Mouse (Mus musculus): ENCODE measurements around the gene Cfap61.

The Cfap61 gene

DNA sequence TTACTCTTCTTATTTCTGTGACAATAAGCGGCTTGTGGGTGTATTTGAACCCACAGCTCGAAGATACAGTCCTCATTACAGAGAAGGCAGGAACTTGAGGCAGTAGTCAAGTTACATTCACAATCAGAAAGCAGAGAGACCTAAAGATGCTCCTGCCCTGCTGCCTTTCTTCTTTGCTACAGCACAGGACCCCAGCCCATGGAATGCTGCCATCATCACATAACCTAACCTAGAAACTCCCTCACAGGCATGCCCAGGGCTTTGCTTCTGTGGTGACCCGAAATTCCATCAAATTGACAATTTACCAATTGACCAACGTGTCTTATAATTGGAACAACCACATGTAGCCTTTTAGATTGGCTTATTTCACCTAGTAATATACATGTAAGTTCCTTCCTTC lies 212.7 kb downstream of the Cfap61 start:
- in situ Hi-C loops (cut with MboI), result no loop called here

GRCm38 (mm10) chr2:146147801-146148200 lies 213.2 kb downstream of the Cfap61 start:
- in situ Hi-C loops (cut with MboI), result no loop called here

- in situ Hi-C loops (cut with MboI), result no loop called here
Observed at GRCm38 (mm10) chr2:146149206-146149974, 214.8 kb downstream of the Cfap61 start.

- in situ Hi-C loops (cut with MboI), result no loop called here
Observed at GRCm38 (mm10) chr2:146168017-146168803, 233.6 kb downstream of the Cfap61 start.

DNA sequence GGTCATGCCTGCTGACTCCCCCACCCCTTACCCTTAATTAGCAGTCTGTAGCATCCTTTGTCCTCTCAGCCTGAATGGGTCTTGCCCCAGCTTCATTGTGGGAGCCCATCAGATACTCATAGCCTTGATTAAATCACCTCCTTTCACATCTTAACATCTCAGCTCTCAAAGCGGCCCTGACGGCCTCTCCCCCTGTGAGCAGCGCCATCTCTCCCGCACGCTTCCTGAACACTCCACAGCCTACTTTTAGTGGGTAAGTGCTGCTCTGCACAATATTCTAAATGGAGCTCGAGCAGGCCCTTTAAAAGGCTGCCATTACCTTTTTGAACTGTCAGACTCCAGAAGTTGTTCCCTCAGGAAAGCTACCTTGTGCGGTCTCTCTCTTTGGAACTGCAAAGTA lies 234.9 kb downstream of the Cfap61 start:
- in situ Hi-C loops (cut with MboI), result no loop called here

GRCm38 (mm10) chr2:146172106-146172505 lies 237.5 kb downstream of the Cfap61 start:
- in situ Hi-C loops (cut with MboI), result no loop called here

- in situ Hi-C loops (cut with MboI), result no loop called here
Observed at GRCm38 (mm10) chr2:146174173-146174572, 239.6 kb downstream of the Cfap61 start.

DNA sequence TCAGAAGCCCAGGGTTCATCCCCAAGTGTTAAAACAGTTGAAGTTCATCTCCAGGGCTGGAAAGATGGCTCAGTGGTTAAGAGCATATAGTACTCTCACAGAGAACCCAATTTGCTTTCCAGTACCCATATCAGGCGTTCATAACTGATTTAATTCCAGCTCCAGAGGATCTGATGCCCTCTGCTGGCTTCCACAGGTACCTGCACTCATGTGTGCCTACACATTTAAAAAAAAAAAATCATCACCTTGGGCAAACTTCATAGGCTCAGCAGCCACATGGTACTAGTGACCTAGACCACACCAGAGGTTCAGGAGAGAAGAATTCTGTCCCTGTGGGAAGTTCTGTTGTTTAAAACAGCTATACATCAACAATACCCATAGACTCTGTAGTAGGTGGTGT lies 244.1 kb downstream of the Cfap61 start:
- in situ Hi-C loops (cut with MboI), result no loop called here

DNA sequence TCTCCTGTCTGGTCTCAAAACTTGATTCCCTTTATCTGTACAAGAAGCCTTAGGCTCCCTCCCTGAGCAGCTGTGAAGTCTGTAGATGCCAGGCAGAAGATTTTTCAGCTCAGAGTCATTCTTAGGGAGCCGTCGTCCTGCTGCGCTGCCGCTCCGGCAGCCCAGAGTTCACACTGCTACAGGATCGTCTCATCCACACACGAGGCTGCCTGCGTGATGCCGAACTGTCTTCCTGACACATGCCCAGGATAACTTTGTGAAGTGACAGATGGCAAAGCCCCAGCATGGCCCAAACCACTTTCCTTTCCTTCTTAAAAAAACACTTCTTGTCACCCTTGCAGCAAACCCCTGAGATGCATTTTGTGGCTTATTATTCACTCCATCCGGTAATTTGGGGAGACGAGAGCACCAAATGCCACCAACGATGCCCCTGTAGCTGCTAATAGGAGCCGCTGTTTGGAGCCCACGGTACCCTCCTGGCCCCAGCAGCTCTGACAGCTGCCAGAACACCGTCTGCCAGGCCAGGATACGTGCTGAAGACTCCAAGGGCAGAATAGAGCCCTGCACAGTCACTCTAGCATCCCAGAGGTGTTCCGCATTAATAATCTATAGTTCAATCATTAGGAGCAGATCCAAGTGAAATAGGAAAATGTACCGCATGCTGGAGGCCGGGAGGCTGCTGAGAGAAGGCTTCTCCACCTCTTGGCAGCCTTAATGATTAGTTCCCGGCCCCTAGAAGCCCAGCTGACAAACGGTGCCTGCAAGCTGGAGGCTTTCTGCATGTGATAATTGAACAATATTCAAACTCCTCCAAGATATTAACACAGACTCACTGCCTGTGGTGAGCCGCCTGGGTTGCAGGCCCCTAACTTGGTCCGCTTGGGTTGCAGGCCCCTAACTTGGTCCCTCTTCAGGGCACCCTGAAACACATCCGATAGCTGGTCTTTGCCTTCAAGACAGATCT lies 249.5 kb downstream of the Cfap61 start:
- in situ Hi-C loops (cut with MboI), result no loop called here

GRCm38 (mm10) chr2:146196126-146196525 lies 261.5 kb downstream of the Cfap61 start:
- in situ Hi-C loops (cut with MboI), result no loop called here

- in situ Hi-C loops (cut with MboI), result no loop called here
Observed at GRCm38 (mm10) chr2:146197947-146198346, 263.4 kb downstream of the Cfap61 start.

DNA sequence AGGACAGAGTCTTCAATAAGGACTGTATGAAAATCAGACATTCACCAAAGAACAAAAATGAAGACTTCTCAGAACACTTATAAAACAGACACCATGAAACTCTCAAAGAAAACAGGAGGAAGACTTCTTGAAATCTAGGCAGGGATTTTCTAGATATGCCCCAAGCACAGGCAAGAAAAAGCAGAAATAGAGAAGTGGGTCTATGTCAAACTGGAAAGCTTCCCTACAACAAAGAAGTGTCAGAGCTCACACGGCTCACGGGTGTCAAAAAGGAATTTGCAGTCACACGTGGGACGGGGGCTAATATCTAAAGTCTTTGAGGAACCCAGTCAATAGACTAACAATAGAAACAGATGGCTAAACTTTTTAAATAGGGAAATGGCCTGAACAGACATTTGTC lies 276.4 kb downstream of the Cfap61 start:
- in situ Hi-C loops (cut with MboI), result no loop called here

GRCm38 (mm10) chr2:146214715-146215114 lies 280.1 kb downstream of the Cfap61 start:
- in situ Hi-C loops (cut with MboI), result no loop called here

GRCm38 (mm10) chr2:146216111-146217064 lies 281.8 kb downstream of the Cfap61 start:
- in situ Hi-C loops (cut with MboI), result no loop called here

- in situ Hi-C loops (cut with MboI), result no loop called here
Observed at GRCm38 (mm10) chr2:146217227-146217980, 282.8 kb downstream of the Cfap61 start.

DNA sequence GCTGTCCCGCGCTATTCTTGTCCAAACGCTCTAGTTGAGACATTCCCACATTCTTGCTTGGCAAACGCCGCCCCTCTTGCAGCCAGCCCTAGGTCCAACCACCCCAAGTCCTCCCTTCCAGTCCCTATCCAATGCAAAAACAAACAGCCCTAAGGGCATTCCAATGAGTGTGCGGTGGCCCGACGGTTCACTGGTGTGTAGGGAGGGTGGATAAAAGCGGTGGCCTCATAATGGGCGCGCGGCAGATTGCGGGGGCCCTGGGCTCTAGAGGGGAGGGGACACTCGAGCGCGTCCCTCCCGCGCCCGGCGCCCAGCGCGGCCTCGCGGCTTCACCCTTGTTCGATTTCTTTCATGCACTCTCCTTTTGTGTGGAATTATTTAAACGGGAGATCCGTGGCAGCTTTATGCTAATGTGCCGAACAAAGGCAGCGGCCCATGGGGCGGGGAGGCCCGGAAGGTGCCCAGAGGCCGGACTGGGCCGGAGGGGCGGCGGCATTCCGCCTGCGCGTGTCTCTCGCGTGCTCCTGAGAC lies 283.6 kb downstream of the Cfap61 start:
- in situ Hi-C loops (cut with MboI), result no loop called here

DNA sequence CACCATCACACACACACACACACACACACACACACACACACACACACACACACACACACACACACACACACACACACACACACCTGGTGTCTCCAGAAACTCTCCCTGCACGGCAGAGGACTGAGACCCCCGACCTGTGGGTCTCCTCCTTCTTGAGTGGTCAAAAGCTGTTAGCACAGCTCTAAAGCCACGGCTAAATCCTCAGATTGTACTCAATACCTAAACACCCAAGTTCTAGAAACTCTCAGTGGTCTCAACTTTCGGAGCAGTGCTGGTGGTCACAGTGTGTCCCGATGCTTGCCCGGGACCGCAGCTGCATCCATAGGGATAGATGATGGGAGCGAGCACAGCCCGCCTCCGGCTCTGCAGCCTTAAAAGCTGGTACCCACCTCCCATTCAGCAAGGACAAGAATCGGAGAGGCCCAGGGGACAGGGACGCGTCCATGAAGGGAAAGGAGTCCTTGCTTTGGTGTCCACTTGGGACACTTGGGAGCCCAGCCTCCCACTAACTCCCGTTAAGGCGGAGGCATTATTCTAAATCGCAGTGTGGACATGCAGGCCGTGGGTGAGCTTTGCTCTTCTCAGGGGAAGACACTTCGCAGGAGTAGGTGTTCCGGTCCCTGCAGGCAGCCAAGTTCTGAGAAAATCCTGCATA lies 284.4 kb downstream of the Cfap61 start:
- in situ Hi-C loops (cut with MboI), result no loop called here

GRCm38 (mm10) chr2:146219791-146220190 lies 285.2 kb downstream of the Cfap61 start:
- in situ Hi-C loops (cut with MboI), result no loop called here

DNA sequence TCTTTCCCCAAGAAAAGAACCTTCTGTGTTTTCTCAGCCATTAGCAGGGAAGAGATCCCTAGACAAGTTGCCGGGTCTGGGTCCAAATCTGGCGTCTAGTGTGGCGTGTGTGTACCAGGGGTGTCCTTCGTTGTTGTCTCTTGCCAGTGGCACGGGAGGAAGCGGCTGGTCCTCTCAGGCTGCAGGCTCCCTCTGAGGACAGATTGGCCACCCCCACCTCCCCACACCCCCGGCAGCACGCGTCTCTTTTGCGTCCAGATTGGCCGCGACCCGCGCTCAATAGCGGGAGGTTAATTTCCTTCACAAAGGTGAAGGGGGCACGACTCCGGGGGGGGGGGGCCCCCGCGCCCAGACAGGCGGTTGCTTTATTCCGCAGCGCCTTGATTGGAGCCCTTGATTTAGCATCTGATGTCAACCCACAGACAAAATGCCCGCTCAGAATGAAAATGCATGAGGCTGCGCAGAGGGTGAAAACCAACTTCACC lies 286.0 kb downstream of the Cfap61 start:
- in situ Hi-C loops (cut with MboI), result no loop called here
